9 mouse cellular contexts compared by ENCODE assay signal in genomic region chr9:108987704-108988350, GRCm38 (mm10). TPM values are rescaled to one million over a fixed set of nuclear protein-coding genes. Genes with fewer than 3 reads are reported as not detected.
DNase-seq lines count a peak whose midpoint lies in the region; ATAC-seq and TF ChIP-seq lines count a peak whose summit lies in the region.
"Had no signal": no experiment of that assay in that cellular context is flagged by ENCODE, and none has a peak within 500 bp of the region (broad histone marks: within the 10 kb centered on the region; RNA-seq: fewer than 3 reads in every experiment).

No protein-coding gene starts in this region.

- H3K9me3 ChIP-seq in forebrain, embryonic 12.5 days: no peaks in the 10 kb centered on the region
- H3K9me3 ChIP-seq in forebrain, postnatal 0 days (ENCODE audit: low read length): no peaks in the 10 kb centered on the region
- no peaks in the 10 kb centered on the region for H3K9me3 ChIP-seq in MEL (replicated peaks; ENCODE audit: insufficient read depth, low read length)
- H3K9me3 ChIP-seq in neural tube, embryonic 15.5 days (replicated peaks): no peaks in the 10 kb centered on the region

- TF ChIP-seq CTCF in forebrain, postnatal 0 days (IDR thresholded peaks at IDR 0.05; ENCODE audit: low read depth): no peak
- no peak for TF ChIP-seq CTCF in MEL (IDR thresholded peaks at IDR 0.05 in 2 of 3, conservative IDR thresholded peaks at IDR 0.05 in 1 of 3; ENCODE audit: control insufficient read depth in 1 of 3, insufficient read depth in 1 of 3, low read depth in 2 of 3, low read length in 3 of 3, poor library complexity in 1 of 3, severe bottlenecking in 1 of 3)

- no peaks in the 10 kb centered on the region; the same call in 1 of the 2 replicates for H3K79me2 ChIP-seq in MEL (ENCODE audit: control insufficient read depth, insufficient read depth, low read length, poor library complexity)

- H3K27ac ChIP-seq in forebrain, embryonic 12.5 days: no peak overlapping the region
- H3K27ac ChIP-seq in forebrain, postnatal 0 days (ENCODE audit: low read depth, low read length): no peak overlapping the region
- no peak overlapping the region for H3K27ac ChIP-seq in MEL (ENCODE audit: control insufficient read depth, low read depth, low read length)
- no peak overlapping the region for H3K27ac ChIP-seq in neural tube, embryonic 15.5 days (replicated peaks)

- TF ChIP-seq EP300 in MEL (IDR thresholded peaks at IDR 0.05; ENCODE audit: low read depth in 1 of 2, low read length in 2 of 2): no peak

- H3K27me3 ChIP-seq in forebrain, embryonic 12.5 days: no peaks in the 10 kb centered on the region
- no peaks in the 10 kb centered on the region for H3K27me3 ChIP-seq in forebrain, postnatal 0 days (ENCODE audit: insufficient read depth, low read length)
- no peaks in the 10 kb centered on the region for H3K27me3 ChIP-seq in MEL (ENCODE audit: control insufficient read depth in 1 of 2, insufficient read depth in 2 of 2, low read length in 2 of 2)
- no peaks in the 10 kb centered on the region for H3K27me3 ChIP-seq in neural tube, embryonic 15.5 days (replicated peaks)
- H3K27me3 ChIP-seq: CH12.LX had no signal

- H3K4me2 ChIP-seq in forebrain, embryonic 12.5 days: peak overlapping the region; percentile 22; the same call in 1 of the 2 replicates
- no peak overlapping the region for H3K4me2 ChIP-seq in forebrain, postnatal 0 days (ENCODE audit: low read depth)
- peak overlapping the region; percentile 22 for H3K4me2 ChIP-seq in neural tube, embryonic 15.5 days

- ATAC-seq in forebrain, embryonic 12.5 days (ENCODE audit: low FRiP score): no peak
- ATAC-seq in forebrain, postnatal 0 days: no peak
- ATAC-seq in neural tube, embryonic 15.5 days (ENCODE audit: low FRiP score): no peak

- TF ChIP-seq POLR2A in MEL (IDR thresholded peaks at IDR 0.05; ENCODE audit: control insufficient read depth in 1 of 2, insufficient read depth in 1 of 2, low read depth in 1 of 2, low read length in 2 of 2, poor library complexity in 1 of 2): no peak

- no peak for TF ChIP-seq RAD21 in MEL (IDR thresholded peaks at IDR 0.05; ENCODE audit: low read depth, low read length)

- no peaks in the 10 kb centered on the region for H3K36me3 ChIP-seq in forebrain, embryonic 12.5 days (replicated peaks)
- H3K36me3 ChIP-seq in forebrain, postnatal 0 days (ENCODE audit: insufficient read depth): no peaks in the 10 kb centered on the region
- peaks cover 0 to 10% of the 10 kb centered on the region in 2 experiments; a peak in 2 of 4 replicates for H3K36me3 ChIP-seq in MEL (ENCODE audit: control insufficient read depth in 1 of 2, insufficient read depth in 2 of 2, low read length in 2 of 2)
- no peaks in the 10 kb centered on the region for H3K36me3 ChIP-seq in neural tube, embryonic 15.5 days

- no peak for DNase-seq in forebrain, postnatal 0 days
- DNase-seq in MEL (ENCODE audit: low read depth, low spot score): peak; percentile 45
- DNase-seq in gastrocnemius, postnatal 4 days (ENCODE audit: low spot score in 2 of 2): peak; percentile 72 to 79
- peak; percentile 65 to 72 for DNase-seq in kidney, postnatal 4 days
- DNase-seq in left cerebral cortex, postnatal 25 days (ENCODE audit: low spot score in 2 of 2): no peak
- no peak for DNase-seq in right cerebral cortex, adult 2 months (ENCODE audit: low spot score in 2 of 2)

- intact Hi-C loops in left cerebral cortex, postnatal 25 days (cut with DNase I): no loop called here

- WGBS in forebrain, embryonic 12.5 days: 18% methylated on average over 14 of the region's 15 CpGs
- 25% methylated on average over 14 of the region's 15 CpGs for WGBS in forebrain, postnatal 0 days
- 25% methylated on average over 15 of the region's 15 CpGs for WGBS in neural tube, embryonic 15.5 days

- H3K4me1 ChIP-seq in forebrain, embryonic 12.5 days: peaks cover 14% of the 10 kb centered on the region
- peaks cover 5% of the 10 kb centered on the region; the same call in 1 of the 2 replicates for H3K4me1 ChIP-seq in forebrain, postnatal 0 days (ENCODE audit: insufficient read depth)
- H3K4me1 ChIP-seq in MEL (ENCODE audit: control insufficient read depth in 1 of 2, insufficient read depth in 2 of 2, low read length in 2 of 2): peaks cover 5 to 31% of the 10 kb centered on the region in 2 experiments
- H3K4me1 ChIP-seq in neural tube, embryonic 15.5 days: peaks cover 21% of the 10 kb centered on the region

- H3K4me3 ChIP-seq in forebrain, embryonic 12.5 days (replicated peaks): no peak overlapping the region
- H3K4me3 ChIP-seq in forebrain, postnatal 0 days (ENCODE audit: low read depth, low read length): no peak overlapping the region
- H3K4me3 ChIP-seq in MEL (ENCODE audit: control insufficient read depth in 1 of 2, insufficient read depth in 1 of 2, low read depth in 2 of 2, low read length in 2 of 2): no peak overlapping the region
- no peak overlapping the region for H3K4me3 ChIP-seq in neural tube, embryonic 15.5 days (replicated peaks)

- no peak overlapping the region for H3K9ac ChIP-seq in forebrain, embryonic 12.5 days
- H3K9ac ChIP-seq in forebrain, postnatal 0 days: no peak overlapping the region
- no peak overlapping the region for H3K9ac ChIP-seq in MEL (ENCODE audit: control insufficient read depth, low read depth, low read length, poor library complexity, severe bottlenecking)
- no peak overlapping the region for H3K9ac ChIP-seq in neural tube, embryonic 15.5 days (replicated peaks)

TF ChIP-seq in MEL, 35 proteins besides CTCF, POLR2A, EP300 and RAD21 (continues in another document):
- TF ChIP-seq E2F4 (IDR thresholded peaks at IDR 0.05; ENCODE audit: borderline replicate concordance, low read depth, low read length): no peak
- TF ChIP-seq MYC (IDR thresholded peaks at IDR 0.05; ENCODE audit: low read depth, low read length): no peak
- no peak for TF ChIP-seq SMC3 (IDR thresholded peaks at IDR 0.05; ENCODE audit: low read depth, low read length)
- TF ChIP-seq CHD1 (IDR thresholded peaks at IDR 0.05; ENCODE audit: low read depth, low read length): no peak

RNA-seq across cellular contexts. Expression of gene Ucn2, which starts 2.0 kb away (rescaled TPM):
- not detected in 2 replicates for polyA plus RNA-seq in forebrain, embryonic 12.5 days (2016; fragmentation: Nextera tagmentation; extraction: Ambion mirVana)
- 0.23 TPM in 1 of 2 replicates, not detected in the other for total RNA-seq in forebrain, postnatal 0 days (2014; rRNA removed)
- not detected in 2 replicates for polyA plus RNA-seq in forebrain, postnatal 0 days (2015; fragmentation: Nextera tagmentation; extraction: Ambion mirVana)
- 0.12 TPM in 1 of 2 replicates, not detected in the other for total RNA-seq in MEL (2012; rRNA removed)
- polyA plus RNA-seq in MEL (2012; ENCODE audit: insufficient read depth in 1 of 2, insufficient read length in 2 of 2, low read depth in 1 of 2, low replicate concordance in 2 of 2, missing spikeins in 1 of 2): under 1 TPM in 1 of 2 experiments, not detected in 1; 0.19 TPM
- total RNA-seq in gastrocnemius, postnatal 4 days (2021): 1 to 10 TPM; 2.9 to 3.8 TPM
- polyA plus RNA-seq in neural tube, embryonic 15.5 days (2015; fragmentation: Nextera tagmentation; extraction: Ambion mirVana): not detected in 2 replicates
- not detected for total RNA-seq in left cerebral cortex, postnatal 25 days (2021)
- total RNA-seq: CH12.LX had no signal

RNA-seq across cellular contexts. Expression of gene Pfkfb4, which starts 3.8 kb away (rescaled TPM):
- polyA plus RNA-seq in forebrain, embryonic 12.5 days (2016; fragmentation: Nextera tagmentation; extraction: Ambion mirVana): 16.5 and 18.4 TPM in 2 replicates
- total RNA-seq in forebrain, postnatal 0 days (2014; rRNA removed): 27.1 and 46.4 TPM in 2 replicates
- 16.6 and 21.7 TPM in 2 replicates for polyA plus RNA-seq in forebrain, postnatal 0 days (2015; fragmentation: Nextera tagmentation; extraction: Ambion mirVana)
- 3.2 and 5.1 TPM in 2 replicates for total RNA-seq in MEL (2012; rRNA removed)
- polyA plus RNA-seq in MEL (2012; ENCODE audit: insufficient read depth in 1 of 2, insufficient read length in 2 of 2, low read depth in 1 of 2, low replicate concordance in 2 of 2, missing spikeins in 1 of 2): 1 to 10 TPM in 1 of 2 experiments, not detected in 1; 6.4 TPM
- 10 to 100 TPM; 17.2 to 21.4 TPM for total RNA-seq in gastrocnemius, postnatal 4 days (2021)
- polyA plus RNA-seq in neural tube, embryonic 15.5 days (2015; fragmentation: Nextera tagmentation; extraction: Ambion mirVana): 26.3 and 30.1 TPM in 2 replicates
- total RNA-seq in left cerebral cortex, postnatal 25 days (2021): 10 to 100 TPM; 12.5 to 15.5 TPM

RNA-seq across cellular contexts. Expression of gene Col7a1, which starts 34.4 kb away (rescaled TPM):
- polyA plus RNA-seq in forebrain, embryonic 12.5 days (2016; fragmentation: Nextera tagmentation; extraction: Ambion mirVana): 2.2 and 3.2 TPM in 2 replicates
- 2.7 and 5.4 TPM in 2 replicates for total RNA-seq in forebrain, postnatal 0 days (2014; rRNA removed)
- polyA plus RNA-seq in forebrain, postnatal 0 days (2015; fragmentation: Nextera tagmentation; extraction: Ambion mirVana): 1.3 and 1.6 TPM in 2 replicates
- 0.78 and 1.2 TPM in 2 replicates for total RNA-seq in MEL (2012; rRNA removed)
- polyA plus RNA-seq in MEL (2012; ENCODE audit: insufficient read depth in 1 of 2, insufficient read length in 2 of 2, low read depth in 1 of 2, low replicate concordance in 2 of 2, missing spikeins in 1 of 2): 1 to 10 TPM in 1 of 2 experiments, not detected in 1; 2.6 TPM
- total RNA-seq in gastrocnemius, postnatal 4 days (2021): 10 to 100 TPM; 16.0 to 16.4 TPM
- polyA plus RNA-seq in neural tube, embryonic 15.5 days (2015; fragmentation: Nextera tagmentation; extraction: Ambion mirVana): 1.8 and 2.8 TPM in 2 replicates
- total RNA-seq in left cerebral cortex, postnatal 25 days (2021): 1 to 10 TPM; 2.5 to 4.5 TPM

RNA-seq across cellular contexts. Expression of gene Shisa5, which starts 50.5 kb away (rescaled TPM):
- polyA plus RNA-seq in forebrain, embryonic 12.5 days (2016; fragmentation: Nextera tagmentation; extraction: Ambion mirVana): 35.6 and 37.3 TPM in 2 replicates
- 66.2 and 68.4 TPM in 2 replicates for total RNA-seq in forebrain, postnatal 0 days (2014; rRNA removed)
- 75.9 and 77.3 TPM in 2 replicates for polyA plus RNA-seq in forebrain, postnatal 0 days (2015; fragmentation: Nextera tagmentation; extraction: Ambion mirVana)
- total RNA-seq in MEL (2012; rRNA removed): 38.3 and 41.0 TPM in 2 replicates
- polyA plus RNA-seq in MEL (2012; ENCODE audit: insufficient read depth in 1 of 2, insufficient read length in 2 of 2, low read depth in 1 of 2, low replicate concordance in 2 of 2, missing spikeins in 1 of 2): 10 to 100 TPM in 1 of 2 experiments, not detected in 1; 71.7 TPM
- total RNA-seq in gastrocnemius, postnatal 4 days (2021): 10 to 100 TPM; 50.6 to 54.3 TPM
- 78.4 and 93.0 TPM in 2 replicates for polyA plus RNA-seq in neural tube, embryonic 15.5 days (2015; fragmentation: Nextera tagmentation; extraction: Ambion mirVana)
- 10 to 100 TPM; 66.3 to 77.4 TPM for total RNA-seq in left cerebral cortex, postnatal 25 days (2021)

RNA-seq across cellular contexts. Expression of gene Uqcrc1, which starts 51.4 kb away (rescaled TPM):
- polyA plus RNA-seq in forebrain, embryonic 12.5 days (2016; fragmentation: Nextera tagmentation; extraction: Ambion mirVana): 353 and 359 TPM in 2 replicates
- total RNA-seq in forebrain, postnatal 0 days (2014; rRNA removed): 327 and 365 TPM in 2 replicates
- 482 and 490 TPM in 2 replicates for polyA plus RNA-seq in forebrain, postnatal 0 days (2015; fragmentation: Nextera tagmentation; extraction: Ambion mirVana)
- total RNA-seq in MEL (2012; rRNA removed): 427 and 428 TPM in 2 replicates
- 100 to 1,000 TPM in 1 of 2 experiments, not detected in 1; 494 TPM for polyA plus RNA-seq in MEL (2012; ENCODE audit: insufficient read depth in 1 of 2, insufficient read length in 2 of 2, low read depth in 1 of 2, low replicate concordance in 2 of 2, missing spikeins in 1 of 2)
- 100 to 1,000 TPM; 612 to 624 TPM for total RNA-seq in gastrocnemius, postnatal 4 days (2021)
- polyA plus RNA-seq in neural tube, embryonic 15.5 days (2015; fragmentation: Nextera tagmentation; extraction: Ambion mirVana): 511 and 515 TPM in 2 replicates
- total RNA-seq in left cerebral cortex, postnatal 25 days (2021): 100 to 1,000 TPM; 390 to 394 TPM

Comparison
In these comparisons a context has a peak if more than half of its experiments do, and no peak if none do; other contexts are left out.
1. DNase-seq: peak in MEL (single experiment), gastrocnemius, postnatal 4 days (2 of 2) and kidney, postnatal 4 days (2 of 2); none in forebrain, postnatal 0 days (single experiment), left cerebral cortex, postnatal 25 days (0 of 2) and right cerebral cortex, adult 2 months (0 of 2).